Mouse (Mus musculus): ENCODE measurements around the gene 4930402H24Rik. TPM values are rescaled to one million over a fixed set of nuclear protein-coding genes. Genes with fewer than 3 reads are reported as not detected.

Gene 4930402H24Rik
- total RNA-seq, 2 experiments from 2014 or later = 80.1 to 86.3 TPM

GRCm38 (mm10) chr2:130805146-130805545 is 101.1 kb downstream of the 4930402H24Rik start:
- no peak for DNase-seq

DNA sequence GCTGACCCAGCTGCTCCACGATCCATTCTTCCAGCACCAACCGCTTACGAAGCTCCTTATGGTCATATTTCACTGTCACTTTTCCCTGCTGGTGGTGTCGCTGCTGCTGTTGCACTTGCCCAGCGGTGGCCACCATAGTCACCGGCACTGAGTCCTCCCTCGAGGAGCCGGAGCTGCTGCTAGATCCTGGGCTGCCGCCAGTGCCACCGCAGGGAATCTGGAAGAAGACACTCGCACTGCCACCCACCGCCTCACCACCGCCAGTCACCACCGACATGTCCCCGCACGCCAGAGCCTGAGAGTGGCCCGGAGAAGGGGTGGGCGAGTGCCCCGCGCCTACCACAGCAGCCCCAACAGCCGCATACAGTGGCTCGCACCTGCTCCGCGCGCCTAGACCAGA is 102.5 kb downstream of the 4930402H24Rik start:
- no peak for DNase-seq

GRCm38 (mm10) chr2:130795731-130796130 is 110.5 kb downstream of the 4930402H24Rik start:
- DNase-seq = no peak

DNA sequence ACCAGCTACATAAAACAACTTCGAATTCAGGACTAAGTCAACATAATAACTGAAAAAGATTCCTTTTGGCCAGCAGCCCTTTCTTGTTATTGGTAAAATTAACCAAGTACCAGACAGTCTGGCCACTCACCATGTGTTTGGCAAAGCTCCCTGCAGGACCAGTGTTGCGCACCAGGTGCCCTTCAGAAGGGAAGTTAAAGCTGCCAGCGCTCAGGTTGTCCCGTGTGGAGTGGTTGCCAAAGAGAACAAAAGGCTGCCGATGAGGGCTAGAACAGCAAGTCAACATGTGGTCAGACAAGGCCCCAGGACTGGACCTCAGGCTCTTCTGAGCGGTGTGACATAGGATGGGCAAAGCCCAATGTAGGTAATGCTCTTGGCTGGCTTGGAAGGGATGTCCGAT is 114.5 kb downstream of the 4930402H24Rik start:
- DNase-seq = no peak

GRCm38 (mm10) chr2:130789642-130790041 is 116.6 kb downstream of the 4930402H24Rik start:
- DNase-seq = no peak

- no peak for DNase-seq
These were observed 117.2 kb downstream of the 4930402H24Rik start for GRCm38 (mm10) chr2:130789039-130789438.

GRCm38 (mm10) chr2:130784939-130785338 is 121.3 kb downstream of the 4930402H24Rik start:
- no peak for DNase-seq

- no peak for DNase-seq
These were observed 125.4 kb downstream of the 4930402H24Rik start for GRCm38 (mm10) chr2:130780615-130781303.

- no peak for DNase-seq
These were observed 126.3 kb downstream of the 4930402H24Rik start for GRCm38 (mm10) chr2:130779935-130780334.

DNA sequence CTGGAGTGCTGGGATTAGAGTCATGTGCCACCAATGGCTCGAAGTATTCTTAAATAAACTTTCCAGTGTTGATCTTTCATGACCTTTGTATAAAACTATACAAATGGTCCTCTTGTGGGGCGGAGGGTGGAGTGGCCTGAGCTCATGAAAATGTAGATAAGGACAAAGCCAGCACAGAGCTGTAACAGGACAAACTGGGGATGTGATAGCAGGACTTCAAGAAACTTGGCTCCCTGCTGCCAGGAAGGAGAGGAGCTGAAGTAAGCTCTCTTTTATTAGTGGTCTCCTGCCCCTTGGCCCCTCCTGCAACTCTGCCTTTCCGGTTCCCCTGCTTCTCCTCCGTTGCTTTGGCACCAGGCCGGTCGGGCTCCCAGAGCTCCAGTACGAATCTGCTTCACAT is 129.6 kb downstream of the 4930402H24Rik start:
- DNase-seq = peak; percentile 33

- no peak for DNase-seq
These were observed 138.7 kb downstream of the 4930402H24Rik start for GRCm38 (mm10) chr2:130767483-130767882.

DNA sequence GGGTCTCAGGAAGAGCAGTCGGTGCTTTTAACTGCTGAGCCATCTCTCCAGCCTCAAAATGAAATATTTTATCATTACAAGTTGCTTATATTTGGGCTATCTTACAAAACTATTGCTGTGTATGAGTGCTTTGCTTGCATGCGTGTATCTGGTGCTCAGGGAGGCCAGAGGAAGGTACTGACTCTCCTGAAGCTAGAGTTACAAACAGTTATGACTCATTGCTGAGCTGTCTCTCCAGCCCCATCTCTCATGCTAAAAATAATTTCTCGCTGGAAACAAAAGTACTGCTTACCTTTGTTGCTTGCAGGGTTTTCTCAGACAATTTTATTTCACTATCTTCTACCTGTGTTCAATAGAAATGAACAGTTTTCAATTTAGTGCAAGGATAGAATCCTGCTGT is 140.8 kb downstream of the 4930402H24Rik start:
- no peak for DNase-seq

DNA sequence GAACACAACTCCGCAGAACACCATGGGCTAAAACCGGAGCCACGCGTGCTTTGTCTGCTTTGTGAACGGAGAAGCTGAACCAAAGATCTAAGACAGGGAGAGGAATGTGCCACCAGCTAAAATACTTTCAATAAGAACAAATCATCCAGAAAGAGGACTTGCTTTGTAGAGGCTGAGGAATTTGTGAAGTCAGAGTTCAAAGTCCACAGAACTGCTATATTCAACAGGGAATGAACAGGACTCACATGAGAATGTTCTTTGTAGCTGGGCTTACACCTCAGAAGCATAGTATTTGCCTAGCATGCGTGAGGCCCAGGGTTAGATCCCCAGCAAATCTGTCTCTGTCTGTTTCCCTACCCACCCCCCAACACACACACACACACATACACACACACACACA is 145.3 kb downstream of the 4930402H24Rik start:
- no peak for DNase-seq

- DNase-seq = peak; percentile 44
These were observed 151.1 kb downstream of the 4930402H24Rik start for GRCm38 (mm10) chr2:130755061-130755607.

GRCm38 (mm10) chr2:130754596-130754995 is 151.6 kb downstream of the 4930402H24Rik start:
- no peak for DNase-seq

DNA sequence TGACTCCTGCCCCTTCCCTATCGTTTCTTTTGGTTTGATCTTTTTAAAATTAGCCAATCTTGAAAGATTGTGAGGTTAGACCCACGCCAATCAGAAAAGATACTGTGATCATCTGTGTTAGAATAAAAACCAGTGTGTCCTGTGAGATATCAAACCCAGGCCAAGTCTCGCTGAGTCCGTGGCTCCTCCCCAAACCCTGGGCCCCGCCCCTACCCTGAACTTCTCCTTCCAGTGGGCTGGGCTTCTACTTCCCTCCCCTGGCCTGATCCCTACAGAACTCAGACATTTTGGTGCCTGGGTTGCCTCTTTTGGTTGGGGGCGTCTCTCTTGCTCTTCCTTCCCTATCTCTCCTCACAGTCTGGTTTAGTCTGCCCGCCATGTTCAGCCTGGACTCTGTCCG is 155.8 kb downstream of the 4930402H24Rik start:
- DNase-seq = no peak

DNA sequence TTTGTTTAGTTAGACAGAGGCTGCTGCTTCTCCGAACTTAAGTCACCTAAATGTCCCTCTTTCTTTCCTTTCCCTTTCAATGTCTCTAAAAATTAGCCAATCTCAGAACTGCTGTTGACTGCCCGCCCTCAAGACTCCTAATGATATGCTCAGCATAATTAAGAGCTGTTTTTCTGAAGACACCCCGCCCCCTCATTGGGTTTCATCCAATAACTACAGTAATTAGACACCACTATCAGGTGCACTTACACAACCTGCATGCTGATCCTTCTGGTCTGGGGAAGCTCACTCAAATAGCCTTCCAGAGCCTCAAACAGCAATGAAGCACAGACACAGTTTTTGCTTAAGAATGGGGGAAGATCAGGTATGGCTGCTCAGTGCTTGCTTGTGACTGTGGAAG is 156.5 kb downstream of the 4930402H24Rik start:
- DNase-seq = no peak

- DNase-seq = no peak
These were observed 162.6 kb downstream of the 4930402H24Rik start for GRCm38 (mm10) chr2:130743576-130743975.

DNA sequence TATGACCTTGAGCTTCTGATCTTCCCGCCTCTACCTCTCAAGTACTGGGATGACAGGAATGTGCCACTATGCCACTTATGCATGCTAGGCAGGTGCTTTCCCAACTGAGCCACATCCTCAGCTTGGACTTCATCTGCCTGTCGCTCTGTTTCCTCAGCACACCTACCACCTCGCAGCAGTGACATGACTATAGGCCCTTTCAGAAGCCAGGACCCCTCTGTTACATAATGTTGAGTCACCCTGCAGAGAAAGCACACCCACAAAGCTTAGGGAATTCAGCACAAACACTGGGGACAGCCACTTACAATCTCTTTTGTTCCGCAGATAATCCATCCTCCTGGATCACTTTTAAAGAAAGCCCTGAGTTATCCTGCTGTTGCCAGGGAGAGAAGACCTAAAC is 166.1 kb downstream of the 4930402H24Rik start:
- no peak for DNase-seq

DNA sequence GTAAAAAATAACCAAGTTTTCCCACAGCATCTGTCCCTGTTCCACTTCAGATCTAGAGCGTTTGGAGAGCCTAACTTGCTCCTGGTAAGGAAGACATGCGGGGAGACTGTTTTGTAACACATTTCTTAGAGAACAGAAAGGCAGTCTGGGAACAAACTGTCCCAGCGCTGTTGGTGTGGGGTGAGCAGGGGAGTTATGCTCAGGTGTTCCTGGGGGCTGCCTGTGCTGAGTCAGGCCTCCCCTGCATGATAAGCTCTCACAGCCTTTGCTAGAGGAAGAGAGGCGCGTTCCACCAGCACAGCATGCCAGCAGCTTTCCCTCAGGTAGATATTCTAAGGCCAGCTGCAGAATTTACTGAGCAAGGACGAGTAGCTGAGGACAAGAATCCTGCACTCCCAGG is 168.2 kb downstream of the 4930402H24Rik start:
- no peak for DNase-seq

GRCm38 (mm10) chr2:130735281-130735680 is 170.9 kb downstream of the 4930402H24Rik start:
- DNase-seq = no peak

- no peak for DNase-seq
These were observed 172.8 kb downstream of the 4930402H24Rik start for GRCm38 (mm10) chr2:130733444-130733843.

DNA sequence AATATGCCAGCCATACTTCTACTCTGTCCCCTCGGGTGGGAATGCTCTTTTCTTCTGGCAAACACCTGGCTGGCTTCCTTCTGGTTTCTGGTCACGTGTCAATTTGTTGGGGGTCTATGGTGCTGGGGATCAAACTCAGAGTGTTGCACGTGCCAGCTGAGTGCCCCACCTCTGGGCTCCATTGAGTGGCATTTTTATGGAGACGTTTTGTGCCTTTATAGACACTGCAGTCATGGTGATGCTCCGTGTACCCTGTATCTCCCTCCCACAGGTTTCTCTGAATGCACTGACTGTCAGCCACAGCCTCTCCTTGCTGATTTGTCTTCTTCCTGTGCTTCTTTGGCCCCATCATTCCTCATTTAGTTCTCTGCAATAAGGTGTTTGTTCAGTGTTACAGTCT is 174.4 kb downstream of the 4930402H24Rik start:
- DNase-seq = no peak

DNA sequence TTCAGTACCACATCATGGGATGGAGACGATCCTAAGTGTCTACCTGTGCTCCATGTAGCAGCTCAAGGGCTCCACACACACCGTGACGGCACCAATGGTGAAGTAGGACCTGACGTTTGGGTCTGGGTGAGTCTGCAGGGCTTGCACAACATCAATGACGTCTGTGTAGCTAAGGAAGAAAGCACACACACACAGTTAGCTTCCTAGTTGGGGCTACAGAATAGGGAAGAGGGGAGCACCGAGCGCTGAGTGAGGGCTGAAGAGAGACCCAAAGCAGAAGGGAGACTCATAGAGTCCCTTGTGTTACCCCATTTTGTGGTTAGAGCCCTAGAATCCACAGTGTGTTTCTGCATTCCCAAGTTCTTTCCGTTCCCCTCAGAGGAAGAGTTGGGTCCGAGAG is 175.5 kb downstream of the 4930402H24Rik start:
- DNase-seq = no peak

Data from heart, postnatal 4 days (tissue).